Mouse (Mus musculus) kidney, adult 2 months (tissue): ENCODE measurements around the gene Gosr1. TPM values are rescaled to one million over a fixed set of nuclear protein-coding genes. Genes with fewer than 3 reads are reported as not detected.

Experiments used
- DNase-seq: peaks from one replicate; pipeline ENCODE4 v3.0.0; 2021
- H3K27ac ChIP-seq: fragments of 200-500 bp; 2 replicates; pipeline ENCODE4 v1.5.1; 2012; ENCODE audit warnings: low read depth, low read length, control low read depth, inconsistent platforms; ENCODE audit not compliant: insufficient read depth
- H3K27me3 ChIP-seq: fragments of 200-500 bp; replicated peaks from 2 replicates; pipeline ENCODE4 v1.6.1; 2012; ENCODE audit warnings: mild to moderate bottlenecking, moderate library complexity, low read length, inconsistent platforms; ENCODE audit not compliant: control insufficient read depth, insufficient read depth
- H3K36me3 ChIP-seq: fragments of 200-500 bp; 2 replicates; pipeline ENCODE4 v1.6.1; 2012; ENCODE audit warnings: mild to moderate bottlenecking, moderate library complexity, low read length, inconsistent platforms; ENCODE audit not compliant: control insufficient read depth, insufficient read depth
- H3K4me1 ChIP-seq: fragments of 200-500 bp; 2 replicates; pipeline ENCODE4 v1.6.1; 2011; ENCODE audit warnings: low read length; ENCODE audit not compliant: control insufficient read depth, insufficient read depth
- H3K4me3 ChIP-seq: fragments of 200-500 bp; 2 replicates; pipeline ENCODE4 v1.5.1; 2011; ENCODE audit warnings: mild to moderate bottlenecking, low read depth, low read length, control low read depth; ENCODE audit not compliant: insufficient read depth
- CTCF ChIP-seq: fragments of 200-500 bp; conservative IDR thresholded peaks from 2 replicates; pipeline ENCODE4 v1.5.1; 2011; ENCODE audit warnings: low read depth, mild to moderate bottlenecking, control low read depth, low read length, moderate library complexity, mixed read lengths; ENCODE audit not compliant: insufficient read depth, insufficient read length
- POLR2A ChIP-seq: fragments of 200-500 bp; IDR thresholded peaks from one replicate; pipeline ENCODE4 v1.6.1; 2011; ENCODE audit warnings: low read depth, low read length, control low read depth
- WGBS: fragments of 180-500 bp; shearing (Covaris S2); methylation state at CpG from one replicate; pipeline ENCODE4 v1.1.7; 2018; 5-methylcytosine and 5-hydroxymethylcytosine counted together
- polyA plus RNA-seq: library from polyadenylated mRNA; depleted of rRNA; stranded (reverse); fragments of >200 nt; gene quantifications from 2 replicates; pipeline ENCODE4 v1.2.3, GENCODE M21; 2012

The Gosr1 gene
- polyA plus RNA-seq, 1 experiment: 24.3 TPM

DNA sequence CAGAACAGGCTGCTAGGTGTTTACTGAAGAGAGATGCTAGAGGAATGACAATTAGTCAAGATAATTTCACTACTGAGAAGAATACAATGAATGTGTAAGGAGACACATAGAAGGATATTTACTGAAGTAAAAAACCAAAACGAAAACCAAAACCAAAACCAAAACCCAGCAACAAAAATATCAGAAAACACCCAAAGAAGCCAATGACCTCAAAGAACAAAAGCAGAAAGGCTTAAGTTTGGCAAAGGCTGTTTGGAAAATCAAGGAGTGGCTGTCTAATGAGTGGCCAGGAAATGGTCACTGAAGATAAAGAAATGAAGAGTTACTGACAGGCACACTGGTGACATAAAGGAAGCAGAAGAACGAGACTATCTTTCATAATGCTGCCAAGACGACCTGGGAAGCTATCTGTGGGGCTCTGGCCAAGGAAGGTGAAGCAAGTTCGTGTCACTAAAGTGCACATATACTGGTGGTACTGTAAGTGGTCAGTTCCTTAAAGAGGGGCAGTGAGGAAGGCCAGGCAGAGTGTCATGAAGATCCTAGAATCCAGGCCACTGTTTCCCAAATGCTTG, 27.5 kb downstream of the Gosr1 start:
- no peak for TF ChIP-seq POLR2A
- TF ChIP-seq CTCF: no peak
- DNase-seq: peak; percentile 30
- Histone ChIP-seq H3K36me3 (peaks cover 4% of the 10 kb centered on the region), H3K27me3 (no peaks in the 10 kb centered on the region), H3K4me3 (no peak overlapping the region), H3K27ac (peak overlapping the region; percentile 60), H3K4me1 (no peaks in the 10 kb centered on the region)
- 60% methylated on average over 4 of the region's 4 CpGs for WGBS

DNA sequence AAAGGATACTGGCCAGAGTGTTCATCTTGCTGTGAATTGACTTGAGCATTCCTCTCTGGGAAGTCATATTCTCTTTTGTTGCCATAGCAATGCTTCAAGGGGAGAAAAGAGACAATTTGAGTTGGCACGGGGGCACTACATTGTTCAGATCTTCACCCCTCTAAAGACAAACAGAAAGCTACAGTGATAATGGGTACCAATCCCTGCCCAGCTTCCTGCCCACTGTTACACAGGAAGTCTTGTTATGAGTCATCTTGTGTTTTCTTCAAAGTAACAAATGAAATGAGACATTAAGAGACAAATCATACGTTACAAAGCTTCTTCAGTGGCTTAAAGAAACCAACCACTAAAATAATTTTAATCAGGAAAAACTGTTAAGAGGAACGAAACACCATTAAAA, 28.8 kb downstream of the Gosr1 start:
- no peak for TF ChIP-seq CTCF
- TF ChIP-seq POLR2A: no peak
- H3K4me3 ChIP-seq: no peak overlapping the region
- no peaks in the 10 kb centered on the region for H3K27me3 ChIP-seq
- H3K4me1 ChIP-seq: no peaks in the 10 kb centered on the region
- H3K36me3 ChIP-seq: peaks cover 6% of the 10 kb centered on the region
- DNase-seq: peak; percentile 16
- 66% methylated on average over 3 of the region's 3 CpGs for WGBS
- H3K27ac ChIP-seq: peak overlapping the region; percentile 61; the same call in 1 of the 2 replicates

DNA sequence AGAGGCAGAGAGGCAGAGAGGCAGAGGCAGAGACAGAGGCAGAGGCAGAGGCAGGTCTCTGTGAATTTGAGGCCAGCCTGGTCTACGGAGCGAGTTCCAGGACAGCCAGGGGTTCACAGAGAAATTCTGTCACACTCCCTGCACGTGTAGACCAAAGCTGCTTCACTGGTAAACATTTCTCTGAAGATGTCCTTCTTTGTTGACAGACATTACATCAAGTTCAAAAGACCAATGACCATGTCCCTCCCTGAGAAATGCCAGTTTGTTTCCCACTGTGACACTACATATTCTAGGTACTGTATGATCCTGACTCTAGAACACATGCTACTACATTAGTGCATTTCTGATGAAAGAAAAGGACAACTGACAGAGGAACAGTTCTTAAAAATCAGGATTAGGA, 32.7 kb downstream of the Gosr1 start:
- Histone ChIP-seq H3K4me1 (no peaks in the 10 kb centered on the region), H3K36me3 (peaks cover 6% of the 10 kb centered on the region), H3K4me3 (no peak overlapping the region), H3K27ac (no peak overlapping the region), H3K27me3 (no peaks in the 10 kb centered on the region)
- TF ChIP-seq POLR2A (no peak), CTCF (no peak)
- no peak for DNase-seq
- WGBS: 77% methylated on average over 3 of the region's 3 CpGs

DNA sequence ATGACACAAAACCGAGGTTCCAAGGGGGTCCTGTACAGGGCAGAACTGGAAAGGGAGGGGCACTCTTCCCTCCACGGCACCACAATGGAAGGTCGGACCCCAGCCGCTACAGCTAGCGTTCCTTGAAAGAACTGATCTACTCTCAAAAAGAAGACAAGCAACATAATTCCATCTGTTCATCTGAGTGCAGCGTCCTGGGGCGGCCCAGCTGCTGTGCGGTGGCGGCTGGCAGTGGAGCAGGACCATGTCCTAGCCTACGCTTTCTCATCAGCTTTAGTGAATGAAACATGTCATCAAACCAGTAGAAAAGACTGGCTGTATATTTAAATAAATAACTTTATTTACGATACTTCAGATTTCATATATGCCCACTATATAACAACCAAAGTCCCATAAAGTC, 35.3 kb downstream of the Gosr1 start:
- TF ChIP-seq POLR2A: no peak
- H3K4me3 ChIP-seq: no peak overlapping the region
- no peak overlapping the region for H3K27ac ChIP-seq
- H3K27me3 ChIP-seq: no peaks in the 10 kb centered on the region
- H3K36me3 ChIP-seq: peaks cover 2% of the 10 kb centered on the region
- no peaks in the 10 kb centered on the region for H3K4me1 ChIP-seq
- no peak for DNase-seq
- WGBS: 90% methylated on average over 11 of the region's 11 CpGs

DNA sequence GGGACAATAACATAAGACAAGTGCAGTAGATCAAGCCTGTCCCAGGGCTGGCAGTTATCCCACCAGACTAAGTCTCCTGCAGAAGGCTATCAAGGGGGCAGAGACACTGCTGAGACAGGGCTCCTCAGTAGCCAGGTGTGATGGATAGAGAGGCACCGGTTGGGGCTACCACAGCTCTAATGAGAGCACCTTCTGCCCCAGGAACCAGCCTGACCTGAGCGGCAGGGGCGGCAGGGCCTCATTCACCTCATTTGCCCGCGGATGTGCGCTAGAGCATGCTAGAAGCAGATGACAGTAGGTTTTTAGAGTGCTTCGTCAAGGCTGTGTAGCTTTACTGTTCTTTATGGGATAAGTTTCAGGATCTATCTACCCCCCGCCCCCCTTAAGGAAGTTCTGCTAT, 39.5 kb downstream of the Gosr1 start:
- Histone ChIP-seq H3K27me3 (no peaks in the 10 kb centered on the region), H3K36me3 (no peaks in the 10 kb centered on the region; the same call in 1 of the 2 replicates), H3K27ac (no peak overlapping the region), H3K4me1 (no peaks in the 10 kb centered on the region), H3K4me3 (no peak overlapping the region)
- no peak for DNase-seq
- TF ChIP-seq CTCF: no peak
- no peak for TF ChIP-seq POLR2A
- 53% methylated on average over 8 of the region's 8 CpGs for WGBS

DNA sequence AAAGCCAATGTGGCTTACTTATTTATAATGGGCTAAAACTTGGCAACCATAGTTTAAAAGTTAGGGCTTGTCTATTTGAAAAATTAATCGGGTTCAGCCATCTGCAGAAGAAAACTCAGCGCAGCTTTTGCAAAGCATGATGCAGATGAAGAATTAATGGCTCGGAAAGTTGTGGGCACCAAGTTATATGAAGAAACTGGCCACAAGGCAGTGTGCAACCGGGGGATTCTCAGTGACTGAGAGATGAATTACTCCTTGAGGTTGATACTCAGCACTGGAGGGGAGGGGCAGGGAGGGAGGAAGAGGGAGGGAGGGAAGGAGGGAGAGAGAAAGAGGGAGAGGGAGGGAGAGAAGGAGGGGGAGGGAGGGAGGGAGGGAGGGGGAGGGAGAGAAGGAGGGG, 46.4 kb downstream of the Gosr1 start:
- no peak for TF ChIP-seq POLR2A
- TF ChIP-seq CTCF: no peak
- no peak for DNase-seq
- no peaks in the 10 kb centered on the region for H3K27me3 ChIP-seq
- 45% methylated on average over 4 of the region's 4 CpGs for WGBS
- no peaks in the 10 kb centered on the region for H3K4me1 ChIP-seq
- no peak overlapping the region for H3K4me3 ChIP-seq
- no peak overlapping the region for H3K27ac ChIP-seq
- H3K36me3 ChIP-seq: no peaks in the 10 kb centered on the region

DNA sequence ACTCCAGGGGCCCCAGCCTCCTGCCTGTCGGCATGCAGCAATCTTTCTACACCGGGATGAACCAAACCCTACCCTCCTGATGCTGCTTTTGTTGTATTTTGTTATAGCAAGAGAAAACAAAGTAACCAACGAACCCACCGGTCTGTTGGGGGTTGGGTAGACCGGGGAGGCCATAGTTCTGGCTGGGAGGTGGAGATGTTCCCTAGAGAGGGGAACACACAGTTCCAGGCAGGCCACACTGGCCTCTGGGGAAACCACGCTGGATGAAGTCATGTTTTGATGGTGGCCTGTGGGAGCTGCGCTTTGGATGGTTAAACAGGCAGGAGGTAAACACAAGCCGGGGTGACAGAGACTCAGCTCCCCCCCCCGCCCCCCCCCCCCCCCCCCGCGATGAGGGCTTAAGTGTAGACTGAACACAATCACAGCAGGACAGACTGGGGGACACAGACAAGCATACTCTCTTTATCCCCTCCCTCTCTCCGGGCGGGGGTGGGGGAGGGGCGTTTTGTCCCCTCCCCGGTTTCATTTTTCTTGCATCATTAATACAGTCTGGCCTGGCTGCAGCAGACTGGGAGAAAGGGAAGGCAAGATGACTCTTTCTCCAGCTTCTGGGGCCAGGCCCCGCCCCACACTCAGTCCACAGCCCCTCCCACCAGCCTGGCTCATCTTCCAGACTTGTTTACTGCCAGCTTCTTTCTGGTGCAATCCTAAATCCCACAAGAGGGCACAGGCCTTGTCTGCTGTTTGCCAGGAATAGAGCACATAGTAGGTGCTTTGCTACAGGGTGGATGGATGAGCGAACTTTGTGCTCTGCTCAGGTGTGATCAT, 53.5 kb downstream of the Gosr1 start:
- Histone ChIP-seq H3K4me1 (no peaks in the 10 kb centered on the region), H3K4me3 (no peak overlapping the region), H3K36me3 (no peaks in the 10 kb centered on the region), H3K27ac (no peak overlapping the region), H3K27me3 (no peaks in the 10 kb centered on the region)
- 29% methylated on average over 14 of the region's 17 CpGs for WGBS
- TF ChIP-seq POLR2A: no peak
- TF ChIP-seq CTCF: no peak
- peak; percentile 30 for DNase-seq
